Mouse (Mus musculus) cerebellum, postnatal 10 days (tissue): Measurements from ENCODE around the gene Gapvd1.
A peak's percentile ranks its signal among the peaks of the same experiment; 100 is the strongest.

Experiments used
- DNase-seq, 2 experiments: peaks; one replicate each; pipeline ENCODE4 v3.0.0; 2021; ENCODE audit warnings: mixed read lengths in 2 of 2

The Gapvd1 gene

DNA sequence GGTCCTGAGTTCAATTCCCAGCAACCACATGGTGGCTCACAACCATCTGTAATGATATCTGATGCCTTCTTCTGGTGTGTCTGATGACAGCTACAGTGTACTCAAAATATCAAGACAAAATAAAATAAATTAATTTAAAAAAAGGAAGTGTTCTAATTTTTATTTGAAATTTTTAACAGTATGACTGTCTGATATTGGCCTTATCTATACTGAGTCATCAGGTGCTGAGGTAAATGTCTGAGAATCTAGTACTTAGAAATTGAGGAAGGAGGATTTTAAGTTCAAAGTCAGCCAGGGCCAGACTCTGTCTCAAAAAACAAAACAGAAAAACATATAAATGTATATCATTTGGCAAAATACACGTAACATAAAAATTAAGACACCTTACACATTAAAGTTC lies 46.4 kb downstream of the Gapvd1 start:
- no peak for DNase-seq

GRCm38 (mm10) chr2:34696592-34696991 lies 58.4 kb downstream of the Gapvd1 start:
- no peak for DNase-seq

DNA sequence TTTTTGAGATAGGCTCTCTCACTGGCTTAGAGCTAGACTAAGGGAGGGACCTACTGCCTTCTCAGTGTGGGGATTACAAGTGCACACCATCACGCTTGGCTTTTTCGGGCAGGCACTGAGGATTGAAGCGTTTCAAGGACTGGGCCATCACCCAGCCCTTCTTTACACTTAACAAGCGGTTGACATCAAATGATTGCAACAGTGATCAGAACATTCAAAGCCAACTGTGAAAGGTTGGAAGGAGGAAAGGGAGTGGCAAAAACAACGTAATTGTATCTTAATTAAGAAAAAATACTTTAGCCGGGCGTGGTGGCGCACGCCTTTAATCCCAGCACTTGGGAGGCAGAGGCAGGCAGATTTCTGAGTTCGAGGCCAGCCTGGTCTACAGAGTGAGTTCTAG lies 62.2 kb downstream of the Gapvd1 start:
- DNase-seq = no peak

DNA sequence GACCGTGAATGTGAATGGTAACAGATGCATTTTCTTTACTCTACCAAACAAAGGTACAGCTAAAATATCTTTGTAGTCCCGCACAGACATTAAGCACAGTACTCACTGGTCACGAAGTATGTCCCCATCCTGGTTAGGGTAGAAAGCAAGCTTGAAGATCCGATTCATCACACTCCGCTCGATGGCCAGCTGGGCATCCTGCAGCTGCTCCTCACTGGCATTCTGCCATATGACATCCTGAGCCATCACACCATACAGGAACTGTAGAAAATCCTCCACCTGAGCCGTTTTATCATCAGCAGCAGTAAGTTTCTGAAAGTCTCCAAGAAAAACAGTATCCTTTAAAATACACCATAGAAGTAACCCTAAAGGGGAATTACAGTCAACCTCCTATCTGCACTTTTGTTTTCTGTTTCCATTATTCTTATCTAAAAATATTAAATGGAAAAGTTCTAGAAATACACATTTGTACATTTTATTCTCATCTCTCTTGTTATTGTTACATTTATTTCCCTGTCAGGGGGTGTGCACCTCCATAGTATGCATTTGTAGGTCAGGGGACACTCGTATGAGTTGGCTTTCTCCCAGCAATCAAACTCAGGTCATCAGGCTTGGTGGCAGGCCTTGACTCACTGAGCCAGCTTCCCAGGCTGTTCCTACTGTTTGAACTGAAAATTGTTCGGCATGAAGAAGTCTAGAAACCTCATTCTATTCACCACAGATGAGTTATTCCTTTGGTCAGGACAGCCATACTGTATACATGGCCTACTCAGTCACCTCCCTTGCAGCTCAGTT lies 70.8 kb downstream of the Gapvd1 start:
- DNase-seq = peak; percentile 84 to 85

GRCm38 (mm10) chr2:34677976-34678375 lies 77.1 kb downstream of the Gapvd1 start:
- DNase-seq = peak; percentile 59 to 69

- peak; percentile 63 for DNase-seq
Observed at GRCm38 (mm10) chr2:34677061-34677460, 78.0 kb downstream of the Gapvd1 start.

DNA sequence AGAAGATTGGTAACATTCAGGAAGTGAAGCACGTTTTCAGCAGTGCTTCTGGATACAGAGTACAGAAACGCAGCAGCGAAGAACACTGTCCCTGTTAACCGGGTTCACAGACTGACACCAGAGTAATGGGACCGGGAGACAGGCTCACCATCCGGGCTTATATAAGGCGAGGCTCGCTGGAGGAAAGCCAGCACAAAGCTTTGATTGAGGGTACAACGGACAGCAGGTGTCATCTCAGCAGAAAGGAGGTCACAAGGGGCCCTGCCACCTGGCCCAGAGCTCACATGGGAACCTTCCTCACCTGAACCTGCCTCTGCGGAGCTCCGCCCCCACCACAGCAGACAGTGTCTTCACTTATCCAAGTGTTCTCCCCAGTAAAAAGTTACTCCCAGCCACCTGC lies 81.2 kb downstream of the Gapvd1 start:
- peak; percentile 29 to 35 for DNase-seq

- peak; percentile 88 for DNase-seq
Observed at GRCm38 (mm10) chr2:34671385-34672026, 83.5 kb downstream of the Gapvd1 start.

- no peak for DNase-seq
Observed at GRCm38 (mm10) chr2:34670470-34670869, 84.6 kb downstream of the Gapvd1 start.

DNA sequence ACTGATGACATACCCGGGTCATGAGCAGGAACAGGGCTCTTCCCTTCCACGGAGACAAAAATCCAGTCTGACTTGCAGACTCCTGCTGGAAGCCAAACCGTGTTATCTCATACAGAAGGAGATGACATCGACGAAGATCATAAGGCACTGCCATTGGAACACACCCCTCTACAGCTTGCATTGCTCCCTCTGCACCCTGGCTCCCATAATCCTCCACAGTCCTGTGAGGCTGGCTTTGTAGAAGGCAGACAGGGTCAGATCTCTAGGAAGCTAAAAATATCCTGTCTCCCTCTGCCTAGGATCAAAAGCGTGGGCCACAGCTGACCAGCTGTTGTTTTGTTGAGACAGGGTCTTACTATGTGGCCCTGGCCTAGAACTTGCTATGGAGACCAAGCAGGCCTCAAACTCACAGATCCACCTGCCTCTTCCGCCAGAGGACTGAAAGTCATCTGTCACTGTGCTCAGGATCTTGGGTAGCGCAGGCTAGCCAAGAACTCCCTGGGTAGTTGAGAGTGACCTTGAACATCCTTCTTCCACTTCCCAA lies 85.8 kb downstream of the Gapvd1 start:
- no peak for DNase-seq

- DNase-seq = peak; percentile 83 to 85
Observed at GRCm38 (mm10) chr2:34668440-34669191, 86.4 kb downstream of the Gapvd1 start.

DNA sequence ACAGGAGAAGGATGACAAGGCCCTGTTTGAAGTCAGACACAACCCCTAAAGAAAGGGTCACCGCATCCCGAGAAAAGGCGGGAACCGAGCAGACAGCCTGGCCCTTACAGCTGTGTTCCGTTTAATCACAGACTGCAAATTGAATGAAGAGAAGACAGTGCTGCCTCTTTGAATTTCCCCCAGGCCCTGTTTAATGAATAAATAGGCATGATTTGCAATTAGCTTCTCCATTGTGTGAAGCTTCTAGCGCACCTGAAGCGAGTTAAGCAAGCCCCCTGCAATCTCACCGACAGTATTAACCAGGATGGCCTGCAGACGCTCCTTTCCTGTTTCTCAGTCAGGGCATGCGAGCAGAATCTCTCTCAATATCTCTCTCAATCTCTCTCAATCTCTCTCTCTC lies 87.2 kb downstream of the Gapvd1 start:
- DNase-seq = no peak

GRCm38 (mm10) chr2:34647410-34647809 lies 107.6 kb downstream of the Gapvd1 start:
- peak; percentile 60 to 76 for DNase-seq

DNA sequence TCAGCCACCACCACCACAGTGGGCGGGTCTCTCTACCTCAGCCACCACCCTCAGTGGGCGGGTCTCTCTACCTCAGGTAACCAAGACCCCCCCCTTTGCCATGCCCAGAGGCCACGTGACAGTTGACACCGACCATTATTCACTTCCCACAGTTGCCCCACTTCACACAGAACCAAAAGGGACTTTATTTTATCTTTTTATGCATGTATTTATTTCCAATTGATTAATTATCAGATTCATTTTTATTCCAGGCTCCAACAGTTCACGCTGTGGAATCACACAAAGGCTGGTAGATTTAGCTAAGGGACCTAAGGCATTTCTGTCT lies 108.5 kb downstream of the Gapvd1 start:
- DNase-seq = no peak

- peak; percentile 68 to 75 for DNase-seq
Observed at GRCm38 (mm10) chr2:34645851-34646540, 109.0 kb downstream of the Gapvd1 start.

GRCm38 (mm10) chr2:34644571-34645526 lies 110.2 kb downstream of the Gapvd1 start:
- DNase-seq = peak; percentile 51 to 52

DNA sequence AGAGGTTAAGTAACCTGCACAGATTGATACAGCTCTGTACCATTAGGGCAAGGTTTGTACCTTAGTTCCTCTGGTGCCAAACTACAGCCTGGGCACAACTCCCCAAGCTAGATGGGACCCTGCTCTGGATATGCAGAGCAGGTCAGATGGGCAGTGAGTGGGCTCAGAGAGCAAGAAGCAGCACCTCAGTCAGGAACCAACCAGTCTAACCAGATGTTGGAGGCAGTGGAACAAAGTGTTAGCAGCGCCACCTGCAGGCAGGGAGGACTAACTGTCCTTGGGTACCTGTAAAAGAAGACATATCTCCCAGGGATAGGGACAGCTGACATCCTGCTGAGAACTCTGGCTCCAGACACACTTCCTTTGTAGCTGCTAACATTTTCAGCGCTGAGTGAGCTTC lies 112.7 kb downstream of the Gapvd1 start:
- DNase-seq = no peak

GRCm38 (mm10) chr2:34639725-34640124 lies 115.3 kb downstream of the Gapvd1 start:
- no peak for DNase-seq

DNA sequence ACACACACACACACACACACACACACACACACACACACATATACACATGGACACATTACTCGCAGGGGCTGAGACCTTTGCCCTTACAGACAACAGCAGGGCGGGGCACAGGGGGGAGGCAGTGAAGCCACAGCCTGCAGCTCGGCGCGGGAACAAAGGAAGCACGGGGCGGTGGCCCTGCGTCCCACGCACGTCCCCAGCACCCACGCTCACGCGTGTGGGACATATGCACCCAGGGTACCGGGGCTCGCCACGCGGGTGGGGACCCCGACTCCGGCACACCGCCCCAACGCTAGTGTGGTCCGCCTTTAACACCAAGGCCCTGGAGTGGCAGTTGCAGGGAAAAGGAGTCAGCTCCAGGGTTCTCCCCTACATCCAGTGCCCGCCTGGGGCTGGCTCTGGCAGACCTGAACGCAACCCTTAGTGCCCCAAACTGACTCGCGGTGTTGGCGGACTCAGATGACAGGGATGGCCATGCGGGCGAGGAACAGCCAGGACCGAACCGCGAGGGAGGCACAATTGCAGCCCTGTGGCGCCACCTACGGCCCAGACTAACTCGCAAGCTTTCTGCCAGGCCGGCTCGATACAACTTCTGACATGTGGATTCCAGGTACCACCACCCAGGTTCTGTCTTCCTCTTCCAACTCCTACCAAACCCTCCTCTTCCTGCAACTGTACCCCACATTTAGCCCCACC lies 115.9 kb downstream of the Gapvd1 start:
- peak; percentile 97 for DNase-seq

DNA sequence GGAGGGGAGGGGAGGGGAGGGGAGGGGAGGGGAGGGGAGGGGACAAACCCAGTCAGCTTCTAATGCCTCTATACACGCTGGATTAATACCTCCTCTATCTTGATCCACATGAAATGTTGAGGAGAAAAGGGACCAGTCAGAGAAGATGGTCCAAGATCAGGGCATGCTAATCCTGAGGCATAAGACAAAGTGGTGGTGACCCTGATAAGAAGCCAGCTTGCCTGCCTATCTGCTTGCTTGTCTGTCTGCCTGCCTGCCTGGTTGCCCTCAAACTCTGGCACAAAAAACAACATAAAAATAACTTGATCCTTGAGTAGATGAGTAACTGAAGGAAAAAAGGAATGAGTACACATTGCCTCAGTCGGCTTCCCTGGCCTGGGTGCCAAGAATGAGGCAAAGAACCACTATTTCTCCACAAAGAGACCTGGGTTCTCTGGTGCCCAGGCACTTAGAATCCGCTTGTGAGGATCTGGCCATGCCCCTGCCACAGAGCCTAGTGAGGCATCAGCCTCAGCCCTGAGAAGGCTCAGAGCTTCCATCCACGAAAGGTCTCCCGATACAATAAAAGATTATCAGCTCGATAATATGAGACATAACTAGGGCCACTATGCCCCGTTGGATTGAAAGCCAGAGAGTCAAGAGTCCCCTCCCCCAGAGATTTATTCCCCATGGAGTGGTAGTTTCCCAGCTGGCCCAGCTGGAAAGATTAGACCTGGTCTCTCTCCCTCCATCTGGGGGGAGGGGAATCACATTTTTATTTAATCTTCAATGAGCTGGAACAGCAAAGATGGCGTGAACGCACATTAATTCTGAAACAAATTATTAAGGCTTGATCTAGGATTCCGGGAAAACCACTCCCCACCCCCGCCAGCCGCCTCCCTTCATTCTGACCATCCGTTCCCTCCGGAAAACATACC lies 119.5 kb downstream of the Gapvd1 start:
- DNase-seq = no peak
